Mouse (Mus musculus) kidney, adult 11 months (tissue): ENCODE measurements around the gene Uri1.

Source experiments
- DNase-seq: peaks from one replicate; pipeline ENCODE4 v3.0.0; 2022

The Uri1 gene

GRCm38 (mm10) chr7:38023451-38023850, at the start of gene Uri1:
Uri1 (minus strand) TSS chr7:38023551.
- no peak for DNase-seq

DNA sequence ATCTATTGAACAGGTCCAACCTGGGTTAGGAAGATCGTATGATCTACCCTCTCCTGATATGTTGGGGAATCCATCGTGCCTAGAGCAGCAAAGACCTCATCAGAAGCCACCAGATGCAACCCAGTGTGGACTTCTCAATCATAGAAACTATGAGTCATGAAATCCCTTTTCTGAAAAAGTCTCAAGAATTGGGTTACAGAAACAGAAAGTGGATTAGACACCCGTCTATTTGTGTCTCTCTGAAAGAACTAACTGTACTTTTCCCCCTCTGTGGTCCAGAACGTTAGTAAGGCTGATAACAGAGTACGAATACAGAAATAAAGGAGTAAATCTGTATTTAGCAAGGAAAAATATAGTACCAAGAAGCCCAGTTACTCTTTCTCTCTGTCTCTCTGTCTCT, 47.7 kb upstream of the Uri1 start:
- no peak for DNase-seq

- DNase-seq, result no peak
These were observed 47.3 kb upstream of the Uri1 start for GRCm38 (mm10) chr7:38070663-38071062.

GRCm38 (mm10) chr7:38064431-38064830, 41.1 kb upstream of the Uri1 start:
- DNase-seq, result no peak

- DNase-seq, result peak; percentile 82
These were observed 38.0 kb upstream of the Uri1 start for GRCm38 (mm10) chr7:38061060-38061970.

GRCm38 (mm10) chr7:38059636-38060330, 36.4 kb upstream of the Uri1 start:
- DNase-seq, result no peak

DNA sequence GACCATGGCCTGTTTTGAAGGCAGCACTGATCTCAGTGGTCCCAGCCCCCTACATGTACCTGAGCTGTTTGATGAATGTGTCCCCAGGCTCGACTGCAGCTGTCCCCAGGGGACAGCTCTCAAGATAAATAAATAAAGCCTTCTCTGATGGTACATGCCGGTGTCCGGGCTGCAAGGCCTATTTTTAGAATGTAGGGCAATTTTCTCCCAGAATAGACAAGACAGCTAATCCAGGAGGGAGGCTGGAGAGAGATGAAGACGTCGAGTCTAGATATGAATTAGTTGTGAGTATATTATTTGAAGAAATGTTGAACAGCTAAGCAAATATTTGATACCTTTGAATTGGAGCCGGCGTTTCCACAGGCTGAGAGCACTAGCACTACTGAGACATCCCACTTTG, 35.7 kb upstream of the Uri1 start:
- no peak for DNase-seq

- no peak for DNase-seq
These were observed 32.6 kb upstream of the Uri1 start for GRCm38 (mm10) chr7:38055996-38056395.

DNA sequence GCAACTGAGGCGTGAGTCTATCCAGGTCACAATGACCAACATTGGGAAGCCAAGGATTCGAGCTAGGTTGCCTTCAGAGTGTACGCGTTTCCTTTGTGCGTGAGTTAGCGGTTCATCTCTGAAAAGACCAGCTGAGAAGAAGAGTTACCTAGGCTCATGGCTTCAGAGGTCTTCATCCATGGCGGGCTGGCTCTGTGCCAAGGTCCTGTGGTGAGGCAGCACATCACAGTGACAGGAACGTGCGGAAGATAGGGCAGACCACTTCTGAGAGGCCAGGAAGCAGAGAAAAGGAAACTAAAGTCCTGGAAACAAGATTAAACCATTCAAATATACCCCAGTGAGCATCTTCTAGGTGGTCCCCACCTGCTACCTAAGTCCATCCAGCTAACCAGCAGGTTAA, 30.9 kb upstream of the Uri1 start:
- no peak for DNase-seq

GRCm38 (mm10) chr7:38047229-38047628, 23.9 kb upstream of the Uri1 start:
- DNase-seq, result no peak

- DNase-seq, result no peak
These were observed 17.9 kb upstream of the Uri1 start for GRCm38 (mm10) chr7:38041244-38041643.

DNA sequence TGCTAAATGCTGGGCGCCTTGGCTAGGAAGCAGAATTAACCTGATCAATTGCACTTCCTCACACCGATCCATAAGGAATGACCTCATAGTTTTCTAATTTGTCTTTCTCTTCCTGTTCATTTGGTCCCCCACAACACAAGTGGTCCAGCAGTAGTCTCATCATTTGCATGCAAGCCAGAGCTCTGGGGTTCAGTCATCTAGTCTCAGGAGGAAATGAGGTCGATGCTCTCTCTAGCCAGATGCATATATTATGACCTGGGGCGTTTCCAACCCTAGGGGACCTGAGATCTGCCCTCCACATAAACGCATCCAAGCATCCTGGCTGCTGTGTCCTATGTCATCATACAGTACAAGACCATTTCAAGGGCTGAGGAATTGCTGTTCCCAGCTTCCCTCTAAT, 14.2 kb upstream of the Uri1 start:
- no peak for DNase-seq

GRCm38 (mm10) chr7:38031183-38031582, 7.8 kb upstream of the Uri1 start:
- no peak for DNase-seq

- no peak for DNase-seq
These were observed 7.3 kb upstream of the Uri1 start for GRCm38 (mm10) chr7:38030606-38031005.

GRCm38 (mm10) chr7:38029986-38030385, 6.6 kb upstream of the Uri1 start:
- no peak for DNase-seq

DNA sequence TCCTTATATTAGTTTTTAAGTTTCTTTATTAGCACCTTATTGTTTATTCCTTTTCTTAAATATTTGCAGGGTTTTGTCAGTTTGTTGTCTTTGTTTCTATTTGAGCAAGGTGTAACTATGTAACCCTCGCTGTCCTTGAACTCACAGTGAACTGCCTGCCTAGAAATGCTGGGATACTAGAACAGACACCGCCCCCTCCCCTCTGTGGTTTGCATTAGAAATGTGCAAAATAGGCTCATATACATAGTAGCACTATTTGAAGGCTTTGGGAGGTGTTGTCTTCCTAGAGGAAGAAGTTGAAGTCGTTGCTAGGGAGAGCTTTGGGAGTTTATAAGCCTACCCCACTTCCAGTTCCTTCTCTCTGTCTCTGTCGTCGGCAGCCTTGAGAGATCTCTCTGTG, 5.7 kb upstream of the Uri1 start:
- DNase-seq, result no peak

DNA sequence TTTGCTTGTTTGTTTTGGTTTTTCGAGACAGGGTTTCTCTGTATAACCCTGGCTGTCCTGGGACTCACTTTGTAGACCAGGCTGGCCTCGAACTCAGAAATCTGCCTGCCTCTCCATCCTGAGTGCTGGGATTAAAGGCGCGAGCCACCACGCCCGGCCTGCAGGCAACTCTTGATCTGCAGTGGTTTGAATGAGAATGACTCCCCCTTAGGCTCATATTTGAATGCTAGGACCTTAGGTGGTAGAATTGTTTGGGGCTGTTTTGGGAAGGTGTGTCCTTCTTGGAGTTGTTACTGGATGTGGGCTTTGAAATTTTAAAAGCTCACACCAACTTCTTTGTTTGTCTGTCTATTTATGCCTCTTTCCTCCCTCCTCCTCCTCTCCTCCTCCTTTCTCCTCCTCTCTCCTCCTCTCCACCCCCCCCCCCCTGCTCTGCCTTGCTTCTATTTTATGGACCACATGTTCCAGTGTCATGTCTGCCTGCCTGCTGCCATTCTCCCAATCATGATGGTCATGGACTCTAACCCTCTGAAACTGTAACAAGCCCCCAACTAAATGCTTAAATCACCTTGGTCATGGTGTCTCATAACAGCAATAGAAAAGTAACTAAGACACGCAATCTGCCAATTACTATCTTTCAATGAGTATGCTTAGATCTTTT, 4.7 kb upstream of the Uri1 start:
- no peak for DNase-seq

DNA sequence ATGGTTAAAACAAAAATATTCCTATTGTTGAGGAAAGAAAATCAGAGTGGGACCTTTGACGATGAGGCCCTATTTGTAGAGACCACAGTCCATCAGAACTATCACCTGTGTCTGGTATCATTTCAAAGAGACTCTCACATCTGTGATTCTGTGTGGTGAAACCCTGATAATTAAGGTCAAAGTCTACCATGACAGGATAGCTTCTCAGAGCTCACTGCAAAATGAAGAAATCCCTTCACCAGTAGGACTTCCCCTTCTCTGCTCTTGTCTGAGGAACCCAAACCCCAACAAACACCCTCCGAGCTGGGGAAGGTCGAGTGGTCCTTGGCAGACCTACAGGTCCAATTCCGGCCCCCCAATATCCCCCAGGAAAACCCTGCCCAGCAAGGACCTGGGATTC, 1.5 kb upstream of the Uri1 start:
- DNase-seq, result no peak

GRCm38 (mm10) chr7:38019770-38020169, 3.6 kb downstream of the Uri1 start:
- DNase-seq, result no peak

GRCm38 (mm10) chr7:38019369-38019749, 4.0 kb downstream of the Uri1 start:
- peak; percentile 81 for DNase-seq

DNA sequence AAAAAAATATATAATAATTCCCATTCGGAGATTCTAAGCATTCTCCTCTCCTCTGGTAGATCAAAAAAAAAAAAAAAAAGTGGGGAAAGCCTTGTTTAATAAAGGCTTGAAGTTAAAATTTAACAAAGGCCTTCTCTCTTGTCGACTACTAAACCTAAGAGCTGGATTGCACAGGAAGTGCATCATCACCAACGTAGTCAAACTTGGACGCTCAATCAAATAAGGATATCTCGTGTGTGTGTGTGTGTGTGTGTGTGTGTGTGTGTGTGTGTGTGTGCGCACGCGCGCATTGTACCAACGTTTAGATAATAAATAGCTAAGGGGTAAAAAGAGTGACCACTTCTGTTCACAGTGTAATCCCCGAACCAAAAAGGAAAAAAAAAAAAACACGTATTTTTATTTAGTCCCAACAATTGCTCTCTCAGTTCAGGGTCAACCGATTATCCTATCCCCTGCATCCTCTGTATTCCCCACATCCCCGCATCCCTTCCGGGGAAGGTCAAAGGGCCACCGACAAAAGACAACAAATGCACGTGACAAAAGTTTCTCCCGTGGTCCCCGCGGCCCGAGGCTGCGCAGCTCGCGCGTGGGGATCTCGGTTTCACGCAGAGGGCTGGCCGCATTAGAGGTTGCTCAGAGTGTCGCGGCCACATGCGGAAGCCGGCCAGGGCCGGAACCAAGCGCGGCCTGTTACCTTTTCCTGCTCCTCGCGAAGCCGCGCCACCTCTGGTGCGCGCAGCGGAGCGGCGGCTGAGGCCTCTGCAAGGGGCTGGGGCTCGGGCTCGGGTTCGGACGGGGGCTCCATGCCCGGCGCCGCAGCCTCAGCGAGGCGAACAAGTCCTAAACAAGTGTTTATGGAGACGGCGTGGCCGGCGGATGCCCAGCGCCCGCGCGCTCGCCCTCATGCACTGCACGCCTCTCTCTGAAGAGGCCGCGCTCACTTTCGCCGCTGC, 4.7 kb downstream of the Uri1 start:
- peak; percentile 65 for DNase-seq

GRCm38 (mm10) chr7:38015356-38015755, 8.0 kb downstream of the Uri1 start:
- DNase-seq, result no peak

GRCm38 (mm10) chr7:38013946-38014345, 9.4 kb downstream of the Uri1 start:
- no peak for DNase-seq
